Comparison of ENCODE assay signal across 8 mouse cellular contexts in genomic region chr6:126551862-126552395, GRCm38 (mm10). TPM values are rescaled to one million over a fixed set of nuclear protein-coding genes. Genes with fewer than 3 reads are reported as not detected.
DNase-seq lines count a peak whose midpoint lies in the region; ATAC-seq lines count a peak whose summit lies in the region.

No protein-coding gene starts in this region.

- DNase-seq in ovary, postnatal 36 days (ENCODE audit: low spot score) = peak; percentile 16
- no peak for DNase-seq in ovary, adult 18-20 months (ENCODE audit: low spot score)
- DNase-seq in adrenal gland, postnatal 36 days = peak; percentile 32 to 46
- peak; percentile 78 for DNase-seq in embryo, embryonic 11 days
- peak; percentile 61 for DNase-seq in hindlimb bud, embryonic 11.5 days (ENCODE audit: extremely low spot score, low read depth, low spot score)
- DNase-seq in skeletal muscle tissue, adult 2 months (ENCODE audit: low read depth, low spot score) = peak; percentile 21
- DNase-seq in spleen, postnatal 14 days (ENCODE audit: low spot score in 2 of 2) = no peak

- no peaks in the 10 kb centered on the region for H3K36me3 ChIP-seq in lung, embryonic 16.5 days (ENCODE audit: control insufficient read depth, insufficient read depth, low read length)

- H3K4me1 ChIP-seq in lung, embryonic 16.5 days (replicated peaks; ENCODE audit: control insufficient read depth, insufficient read depth, low read length) = no peaks in the 10 kb centered on the region

- H3K9me3 ChIP-seq in lung, embryonic 16.5 days (ENCODE audit: control insufficient read depth, low read length) = no peaks in the 10 kb centered on the region

- no peak overlapping the region for H3K27ac ChIP-seq in lung, embryonic 16.5 days (ENCODE audit: low read length)

- WGBS in lung, embryonic 16.5 days = 19% methylated on average over 9 of the region's 9 CpGs

- H3K9ac ChIP-seq in lung, embryonic 16.5 days (ENCODE audit: low read length) = no peak overlapping the region

- no peak overlapping the region for H3K4me2 ChIP-seq in lung, embryonic 16.5 days (ENCODE audit: low read depth, low read length)

- H3K27me3 ChIP-seq in lung, embryonic 16.5 days (ENCODE audit: control insufficient read depth, insufficient read depth, low read depth, low read length) = no peaks in the 10 kb centered on the region; the same call in 1 of the 2 replicates

- ATAC-seq in lung, embryonic 16.5 days (ENCODE audit: low read depth) = peak; percentile 61

- no peak overlapping the region for H3K4me3 ChIP-seq in lung, embryonic 16.5 days (ENCODE audit: low read length)

RNA-seq across cellular contexts. Expression of gene Kcna5, which starts 16.7 kb away (rescaled TPM):
- 1 to 10 TPM; 1.8 to 2.3 TPM for total RNA-seq in adrenal gland, postnatal 36 days (2021)
- polyA plus RNA-seq in lung, embryonic 16.5 days (2015; fragmentation: Nextera tagmentation; extraction: Ambion mirVana) = 2.8 and 3.7 TPM in 2 replicates

Comparison
In these comparisons a context has a peak if more than half of its experiments do, and no peak if none do; other contexts are left out.
1. DNase-seq: peak in ovary, postnatal 36 days (single experiment), adrenal gland, postnatal 36 days (2 of 2), embryo, embryonic 11 days (single experiment), hindlimb bud, embryonic 11.5 days (single experiment) and skeletal muscle tissue, adult 2 months (single experiment); none in ovary, adult 18-20 months (single experiment) and spleen, postnatal 14 days (0 of 2).